Mouse (Mus musculus) ES-Bruce4 (cell line): ENCODE measurements at regions not wholly inside any gene's neighbourhood (a gene's known extent, or its start where the extent isn't known, plus 50 kb on each side); places are given as distances from the start of the nearest gene placed in this dataset.
"Not testable (repeated sequence)": the region's sequence is repeated elsewhere in the genome, so short reads cannot be mapped to it uniquely, and the experiment has no call there.

Experiments
- H3K27ac ChIP-seq: 2 replicates; pipeline ENCODE4 v1.5.1; 2012; ENCODE audit warnings: low read length, inconsistent platforms; ENCODE audit not compliant: insufficient read depth
- H3K27me3 ChIP-seq: 2 replicates; pipeline ENCODE4 v1.6.1; 2012; ENCODE audit warnings: mild to moderate bottlenecking, low read length, inconsistent platforms; ENCODE audit not compliant: control insufficient read depth, poor library complexity, insufficient read depth, severe bottlenecking
- H3K36me3 ChIP-seq: 2 replicates; pipeline ENCODE4 v1.6.1; 2012; ENCODE audit warnings: inconsistent platforms, mild to moderate bottlenecking, low read length, moderate library complexity; ENCODE audit not compliant: control insufficient read depth, poor library complexity, insufficient read depth, severe bottlenecking
- H3K4me1 ChIP-seq: one replicate; pipeline ENCODE4 v1.8.1; 2011; ENCODE audit warnings: low read length; ENCODE audit not compliant: control insufficient read depth, insufficient read depth
- H3K4me3 ChIP-seq: 2 replicates; pipeline ENCODE4 v1.5.1; 2011; ENCODE audit warnings: low read depth, mild to moderate bottlenecking, low read length
- H3K9ac ChIP-seq: 2 replicates; pipeline ENCODE4 v1.6.1; 2012; ENCODE audit warnings: low read depth, mild to moderate bottlenecking, inconsistent platforms; ENCODE audit not compliant: poor library complexity, severe bottlenecking
- H3K9me3 ChIP-seq: replicated peaks from 2 replicates; pipeline ENCODE4 v1.6.1; 2012; ENCODE audit warnings: mild to moderate bottlenecking, low read length, inconsistent platforms; ENCODE audit not compliant: control insufficient read depth, poor library complexity, insufficient read depth, severe bottlenecking
- CTCF ChIP-seq: IDR thresholded peaks from one replicate; pipeline ENCODE4 v1.8.1; 2011; ENCODE audit warnings: low read depth, low read length
- EP300 ChIP-seq: IDR thresholded peaks from 2 replicates; pipeline ENCODE4 v1.6.1; 2011; ENCODE audit warnings: low read depth, low read length; ENCODE audit not compliant: insufficient read depth
- POLR2A ChIP-seq: IDR thresholded peaks from one replicate; pipeline ENCODE4 v1.8.1; 2011; ENCODE audit warnings: low read length; ENCODE audit not compliant: insufficient read depth

GRCm38 (mm10) chr12:119708715-119709114 is 236.9 kb upstream of the Tmem196 start:
- H3K9ac ChIP-seq, H3K4me1 ChIP-seq, H3K36me3 ChIP-seq, H3K27ac ChIP-seq, H3K9me3 ChIP-seq, H3K4me3 ChIP-seq, H3K27me3 ChIP-seq: not testable (repeated sequence)

GRCm38 (mm10) chr12:119730789-119731188 is 214.8 kb upstream of the Tmem196 start:
- Histone ChIP-seq H3K4me3 (no peak overlapping the region), H3K9me3 (no peaks in the 10 kb centered on the region), H3K27me3 (no peaks in the 10 kb centered on the region), H3K36me3 (no peaks in the 10 kb centered on the region), H3K27ac (no peak overlapping the region), H3K9ac (no peak overlapping the region), H3K4me1 (no peaks in the 10 kb centered on the region)
- no peak for TF ChIP-seq EP300
- TF ChIP-seq CTCF: no peak
- TF ChIP-seq POLR2A: no peak

- no peaks in the 10 kb centered on the region for H3K27me3 ChIP-seq
- H3K27ac ChIP-seq: no peak overlapping the region
- no peaks in the 10 kb centered on the region for H3K9me3 ChIP-seq
- TF ChIP-seq POLR2A (no peak), CTCF (no peak), EP300 (no peak)
- no peak overlapping the region for H3K9ac ChIP-seq
- H3K36me3 ChIP-seq: no peaks in the 10 kb centered on the region
- H3K4me3 ChIP-seq: no peak overlapping the region
- H3K4me1 ChIP-seq: no peaks in the 10 kb centered on the region
These were observed 183.0 kb upstream of the Tmem196 start for GRCm38 (mm10) chr12:119762580-119762979.

GRCm38 (mm10) chr12:119763292-119763976 is 182.2 kb upstream of the Tmem196 start:
- no peaks in the 10 kb centered on the region for H3K27me3 ChIP-seq
- H3K36me3 ChIP-seq: no peaks in the 10 kb centered on the region
- H3K9ac ChIP-seq: no peak overlapping the region
- no peaks in the 10 kb centered on the region for H3K4me1 ChIP-seq
- TF ChIP-seq CTCF (no peak), POLR2A (no peak), EP300 (no peak)
- no peak overlapping the region for H3K27ac ChIP-seq
- H3K4me3 ChIP-seq: no peak overlapping the region
- no peaks in the 10 kb centered on the region for H3K9me3 ChIP-seq

GRCm38 (mm10) chr12:119777559-119777958 is 168.1 kb upstream of the Tmem196 start:
- Histone ChIP-seq H3K36me3 (no peaks in the 10 kb centered on the region), H3K4me3 (no peak overlapping the region), H3K27me3 (no peaks in the 10 kb centered on the region), H3K27ac (peak overlapping the region; percentile 89), H3K4me1 (peaks cover 2% of the 10 kb centered on the region), H3K9me3 (peaks cover 9% of the 10 kb centered on the region), H3K9ac (no peak overlapping the region)
- no peak for TF ChIP-seq CTCF
- peak; percentile 82 for TF ChIP-seq EP300

- H3K36me3 ChIP-seq: no peaks in the 10 kb centered on the region
- no peaks in the 10 kb centered on the region for H3K9me3 ChIP-seq
- no peaks in the 10 kb centered on the region for H3K4me1 ChIP-seq
- no peak overlapping the region for H3K27ac ChIP-seq
- H3K27me3 ChIP-seq: no peaks in the 10 kb centered on the region
- no peak overlapping the region for H3K4me3 ChIP-seq
- TF ChIP-seq CTCF (peak; percentile 22), POLR2A (no peak)
- H3K9ac ChIP-seq: no peak overlapping the region
These were observed 137.9 kb upstream of the Tmem196 start for GRCm38 (mm10) chr12:119807692-119808091.

GRCm38 (mm10) chr12:119816225-119816624 is 129.4 kb upstream of the Tmem196 start:
- Histone ChIP-seq H3K9ac (no peak overlapping the region), H3K4me1 (no peaks in the 10 kb centered on the region), H3K27ac (no peak overlapping the region), H3K9me3 (no peaks in the 10 kb centered on the region), H3K27me3 (no peaks in the 10 kb centered on the region), H3K4me3 (no peak overlapping the region), H3K36me3 (no peaks in the 10 kb centered on the region)
- TF ChIP-seq CTCF: no peak
